Mouse (Mus musculus) 3T3-L1 (cell line): Measurements from ENCODE around the gene Il4i1.
A peak's percentile ranks its signal among the peaks of the same experiment; 100 is the strongest.
"Not testable (repeated sequence)": the region's sequence is repeated elsewhere in the genome, so short reads cannot be mapped to it uniquely, and the experiment has no call there.

Source experiments
- DNase-seq: peaks from one replicate; pipeline ENCODE4 v3.0.0-alpha.2; 2015; ENCODE audit warnings: low read depth, low spot score

The Il4i1 gene

DNA sequence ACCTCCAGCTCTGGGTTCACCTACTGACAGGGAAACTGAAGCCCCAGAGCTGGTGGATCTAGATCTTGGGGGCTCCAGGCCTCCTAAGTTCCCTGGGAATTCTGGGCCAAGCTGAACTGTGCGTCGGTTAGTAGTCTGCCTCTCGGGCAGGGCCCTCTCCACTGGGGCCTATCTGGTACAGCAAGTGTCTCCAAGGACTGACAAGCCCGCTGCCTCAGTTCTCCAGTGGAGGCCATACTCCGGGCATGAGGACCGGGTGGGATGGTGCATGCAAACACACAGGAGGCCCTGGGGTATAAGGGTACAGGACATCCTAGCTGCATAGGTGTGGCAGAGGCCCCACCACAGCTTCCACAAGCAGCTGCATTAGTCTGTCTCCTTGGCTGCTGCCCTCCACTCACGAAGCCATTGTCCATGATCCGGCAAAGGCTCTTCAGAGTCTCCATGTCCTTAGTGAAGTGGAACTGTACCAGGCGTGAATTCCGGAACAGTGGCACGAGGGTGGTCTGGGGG, 47.9 kb downstream of the Il4i1 start:
- DNase-seq, result no peak

DNA sequence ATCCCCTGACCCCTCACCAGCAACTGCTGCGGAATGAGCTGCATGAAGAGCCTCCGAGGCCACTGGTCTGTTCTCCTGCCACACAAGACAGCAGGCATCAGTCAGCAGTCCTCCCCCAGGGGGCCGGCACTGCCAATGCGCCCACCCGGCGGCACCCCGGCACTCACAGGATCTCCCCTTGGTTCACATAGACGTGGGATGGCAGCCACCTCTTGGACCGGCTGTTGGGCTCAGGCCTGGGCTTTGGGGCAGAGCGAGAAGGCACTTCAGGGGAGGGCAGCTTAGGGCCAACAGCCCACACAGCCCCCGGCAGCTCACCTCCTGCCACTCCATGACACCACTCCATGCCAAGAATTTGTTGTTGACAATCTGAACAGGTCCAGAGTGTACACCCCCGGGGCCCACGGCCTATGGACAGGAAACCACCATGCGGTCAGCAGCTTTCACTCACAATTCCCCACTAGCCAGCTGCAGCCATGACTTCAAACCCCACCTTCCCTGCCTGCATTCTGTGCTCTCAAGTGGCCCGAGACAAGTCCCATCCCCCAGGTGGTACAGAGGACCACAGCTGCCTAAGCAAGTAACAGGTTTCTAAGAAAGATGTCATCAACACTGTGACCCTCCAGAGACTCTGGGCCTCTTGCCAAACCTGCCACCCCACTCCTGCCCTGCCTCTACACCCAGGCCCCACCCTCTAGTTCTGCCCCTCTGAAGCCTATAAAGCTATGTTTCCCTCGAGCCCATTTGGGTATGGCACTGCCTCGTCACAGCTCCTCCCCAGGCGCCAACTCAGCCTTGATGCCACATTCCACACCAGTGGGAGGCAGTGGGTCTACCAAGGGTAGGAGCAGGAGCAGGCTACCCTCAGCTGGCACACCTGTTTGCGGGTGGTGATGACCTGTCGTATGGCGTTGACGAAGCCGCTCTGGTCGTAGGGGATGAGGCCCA, 48.7 kb downstream of the Il4i1 start:
- DNase-seq, result no peak

DNA sequence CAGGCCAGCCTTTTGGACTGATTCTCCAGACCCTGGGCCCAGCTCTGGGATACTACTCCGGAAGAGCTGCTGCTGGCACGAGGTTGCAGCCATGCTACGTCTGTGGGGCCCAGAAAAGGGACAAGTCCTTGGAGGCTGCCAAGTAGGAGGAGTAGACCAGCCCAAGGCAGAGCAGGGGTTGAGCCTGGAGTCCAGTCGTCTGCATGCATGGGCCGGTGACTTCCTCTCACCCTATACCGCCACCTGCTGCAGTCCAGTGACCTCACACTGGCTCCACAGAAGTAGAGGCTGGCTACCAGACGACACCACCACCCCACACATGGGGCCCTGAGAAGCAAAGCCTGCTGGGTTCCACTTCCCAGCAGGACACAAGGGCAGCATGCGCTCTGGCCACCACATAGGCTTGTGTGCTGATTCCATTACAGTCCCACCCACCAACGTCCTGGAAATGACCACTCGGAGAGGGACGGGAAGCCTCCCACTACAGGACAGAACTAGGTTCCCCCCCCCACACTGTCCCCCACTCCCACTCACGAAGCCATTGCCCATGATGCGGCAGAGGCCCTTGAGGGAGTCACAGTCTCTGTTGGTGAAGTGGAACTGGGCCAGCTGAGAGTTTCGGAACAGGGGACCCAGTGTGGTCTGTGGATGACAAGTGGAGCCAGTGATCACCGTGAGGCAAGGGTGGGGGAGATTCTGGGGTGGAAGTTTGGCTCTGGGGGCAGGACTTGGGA, 50.3 kb downstream of the Il4i1 start:
- DNase-seq, result peak; percentile 88

DNA sequence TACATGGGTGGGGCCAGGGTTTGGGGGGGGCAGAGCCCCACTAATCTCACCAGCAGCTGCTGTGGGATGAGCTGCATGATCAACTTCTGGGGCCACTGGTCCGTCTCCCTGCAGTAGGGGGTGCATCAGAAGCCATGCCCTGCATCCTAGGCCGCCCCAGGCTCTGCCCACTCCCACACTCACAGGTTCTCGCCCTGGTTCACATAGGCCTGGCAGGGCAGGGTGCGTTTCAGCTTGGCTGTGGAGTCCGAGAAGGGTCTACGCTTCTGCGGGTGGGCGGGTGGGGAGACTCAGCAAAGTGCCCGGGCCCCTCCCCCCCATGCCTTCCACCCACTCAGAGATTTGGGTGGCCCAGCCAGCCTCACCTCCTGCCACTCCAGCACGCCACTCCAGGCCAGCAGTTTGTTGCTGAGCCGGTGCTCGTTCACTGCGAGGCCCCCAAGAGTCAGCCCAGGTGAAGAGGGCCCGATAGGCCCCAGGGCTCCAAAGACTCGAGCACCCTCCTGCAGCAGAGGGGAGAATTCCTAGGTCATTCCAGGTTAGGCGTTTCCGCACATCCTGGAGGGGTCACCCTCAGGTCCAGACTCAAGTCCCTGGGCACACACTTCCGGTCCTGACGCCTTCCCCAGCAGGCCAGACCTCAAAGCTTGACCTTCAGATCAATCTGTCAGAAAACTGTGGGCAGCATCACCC, 51.0 kb downstream of the Il4i1 start:
- no peak for DNase-seq

DNA sequence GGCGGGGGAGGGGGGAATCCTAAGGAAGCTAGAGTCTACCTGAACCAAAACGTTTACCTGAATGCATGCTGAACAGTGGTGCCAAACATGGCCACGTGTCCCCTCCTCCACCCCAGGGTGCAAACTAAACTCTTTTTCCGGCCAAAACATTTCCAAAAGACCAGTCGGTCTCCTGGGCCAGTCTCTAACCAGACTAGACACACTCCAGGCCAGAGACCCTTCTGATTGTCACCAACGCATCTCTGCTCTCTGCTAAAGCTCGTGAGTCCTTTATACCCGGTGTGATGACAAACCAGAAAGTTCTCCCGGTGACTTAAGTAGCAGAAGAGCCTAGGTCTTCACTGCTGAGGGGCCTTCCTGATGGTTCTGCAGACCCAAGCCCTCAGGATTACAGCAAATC, 51.6 kb downstream of the Il4i1 start:
- no peak for DNase-seq

DNA sequence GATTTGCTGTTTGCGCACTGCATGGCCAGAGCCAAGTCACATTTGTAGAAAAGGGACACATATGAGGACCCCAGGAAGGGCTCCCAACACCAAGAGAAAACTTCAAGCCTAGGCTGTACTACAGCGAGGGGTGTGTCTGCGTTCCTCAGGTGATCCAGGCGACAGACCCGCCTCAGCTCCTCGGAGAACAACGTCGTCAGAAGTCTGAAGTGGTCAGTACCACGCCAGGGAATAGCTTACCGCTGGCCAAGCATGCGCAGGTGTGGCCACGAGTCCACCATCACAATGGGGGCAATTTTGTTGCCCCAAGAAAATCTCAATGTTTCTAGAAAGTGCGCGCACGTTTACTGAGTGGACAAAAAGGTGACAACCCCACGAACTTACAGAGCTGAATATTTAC, 52.3 kb downstream of the Il4i1 start:
- DNase-seq, result peak; percentile 24

DNA sequence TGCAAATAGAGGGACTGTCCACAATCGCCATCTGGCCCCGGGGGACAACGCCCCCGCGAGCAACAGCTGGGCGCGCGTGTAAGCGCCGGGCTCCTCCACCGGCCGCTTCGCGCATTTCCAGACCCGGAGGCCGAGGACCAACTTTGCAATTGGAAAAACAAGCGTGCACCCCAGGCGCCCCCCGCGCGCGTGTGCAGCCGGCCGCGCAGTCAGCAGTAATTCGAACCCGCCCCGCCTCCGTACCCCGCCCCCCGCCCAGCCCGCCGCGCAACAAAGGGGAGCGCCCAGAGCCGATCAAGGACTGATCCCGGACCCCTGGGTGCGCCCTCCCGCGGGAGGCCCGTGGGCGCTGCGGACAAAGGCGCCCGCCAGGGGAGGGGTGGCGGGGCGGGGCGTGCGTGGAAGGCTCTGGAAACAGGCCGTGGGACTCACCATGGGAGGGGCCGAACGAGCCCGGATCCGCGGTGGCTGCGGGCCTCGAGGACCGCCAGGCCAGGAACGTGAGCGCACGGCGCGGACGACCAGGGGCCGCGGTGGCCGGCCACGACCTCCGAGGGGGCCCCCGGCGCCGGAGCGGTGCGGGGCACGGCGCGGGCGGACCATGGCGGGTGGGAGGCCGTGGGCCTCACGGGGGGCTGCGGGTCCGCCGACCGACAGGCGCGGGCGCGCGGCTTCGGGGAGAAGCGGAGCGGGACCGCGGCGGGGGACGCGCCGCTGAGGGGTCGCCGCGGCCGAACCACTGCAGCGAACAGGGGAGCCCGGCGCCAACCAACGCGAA, 52.9 kb downstream of the Il4i1 start:
- DNase-seq, result peak; percentile 43

DNA sequence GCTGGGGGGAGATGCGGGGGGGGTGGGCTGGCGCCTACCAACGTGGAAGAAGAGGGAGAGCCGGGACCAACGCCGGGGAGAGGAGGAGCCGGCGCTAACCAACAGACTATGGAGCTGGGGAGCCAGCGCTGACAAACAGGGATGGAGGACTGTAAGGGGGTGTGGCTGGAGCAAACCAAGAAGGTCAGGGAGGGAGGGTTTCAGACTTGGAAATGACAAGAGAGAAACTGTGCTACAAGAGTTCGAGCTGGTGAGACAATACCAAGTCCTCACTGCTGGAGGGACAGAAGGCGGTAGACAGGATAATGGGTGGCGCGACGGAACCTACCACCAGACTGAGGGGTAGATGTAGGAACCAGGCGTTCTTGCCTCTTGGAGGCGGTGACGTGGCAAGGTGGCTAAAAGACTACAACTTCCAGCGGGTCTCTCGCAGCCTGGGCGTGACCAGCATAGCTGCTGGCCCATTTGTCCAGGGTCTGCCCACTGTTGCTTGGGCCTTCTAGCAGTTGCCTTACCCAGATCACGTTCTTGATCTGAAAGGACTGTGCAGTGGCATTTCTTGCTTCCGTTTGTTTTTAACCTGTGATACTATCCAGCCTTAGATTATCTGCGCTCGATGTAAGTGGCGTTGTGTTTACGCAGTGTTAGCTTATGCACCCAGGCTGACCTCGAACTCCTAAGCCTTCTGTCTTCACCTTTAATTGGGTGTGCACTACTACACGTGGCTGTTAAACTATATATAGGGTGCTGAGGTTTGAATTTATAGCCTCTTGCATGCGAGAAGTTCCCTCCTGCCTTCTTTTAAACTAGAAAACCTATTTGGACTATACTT, 53.7 kb downstream of the Il4i1 start, which contains the start of gene Ptov1:
Gene Ptov1 (minus strand): TSS at position 92 of the 832 bp plus-strand sequence.
- DNase-seq, result peak; percentile 97

DNA sequence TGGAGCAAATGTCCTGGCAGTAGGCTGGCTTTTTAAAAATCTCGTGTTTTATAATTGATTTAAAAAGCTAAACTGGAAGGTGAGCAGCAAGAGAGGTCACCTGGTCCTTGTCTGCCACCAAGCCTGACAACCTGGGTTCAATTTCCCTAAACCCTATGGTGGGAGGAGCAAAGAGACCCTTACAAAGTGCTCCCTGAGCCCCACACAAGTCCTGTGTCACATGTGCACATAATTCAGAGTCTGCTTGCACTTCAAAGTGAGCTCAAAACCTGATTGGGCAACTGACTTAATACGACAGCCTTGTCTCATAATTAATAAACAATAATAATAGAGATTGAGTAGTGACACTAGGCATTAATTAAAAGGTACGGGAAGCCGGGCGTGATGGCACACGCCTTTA, 54.4 kb downstream of the Il4i1 start:
- no peak for DNase-seq

DNA sequence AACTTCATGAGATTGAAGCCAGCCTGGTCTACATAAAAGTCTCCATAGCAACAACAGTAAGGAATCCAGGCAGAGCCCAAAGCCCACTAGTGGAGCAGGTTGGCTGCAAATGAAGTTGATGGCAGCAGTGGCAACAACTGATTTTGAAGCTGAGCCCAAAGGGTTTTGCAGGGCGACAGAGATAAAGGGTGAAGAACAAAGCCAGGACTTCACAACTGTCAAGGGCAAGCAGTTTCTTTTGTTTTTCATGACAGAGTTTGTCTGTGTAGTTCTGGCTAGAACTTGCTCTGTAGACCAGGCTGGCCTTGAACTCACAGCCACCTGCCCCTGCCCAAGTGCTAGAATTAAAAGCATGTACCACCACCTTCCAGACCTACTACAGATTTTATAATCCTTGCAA, 55.0 kb downstream of the Il4i1 start:
- DNase-seq, result no peak

DNA sequence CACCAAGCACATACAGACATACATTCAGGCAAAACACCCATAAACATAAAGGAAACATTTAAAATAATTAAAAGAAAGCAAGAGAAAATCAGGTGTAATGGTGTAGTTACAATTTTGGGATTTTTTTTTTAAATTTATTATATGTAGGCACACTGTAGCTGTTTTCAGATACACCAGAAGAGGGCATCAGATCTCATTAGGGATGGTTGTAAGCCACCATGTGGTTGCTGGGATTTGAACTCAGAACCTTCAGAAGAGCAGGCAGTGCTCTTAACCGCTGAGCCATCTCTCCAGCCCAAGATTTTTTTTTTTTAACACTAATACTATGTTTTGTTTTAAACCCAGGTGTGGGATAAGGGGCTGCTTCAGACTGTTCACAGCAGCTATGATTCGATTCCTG, 55.6 kb downstream of the Il4i1 start:
- not testable (repeated sequence) for DNase-seq

DNA sequence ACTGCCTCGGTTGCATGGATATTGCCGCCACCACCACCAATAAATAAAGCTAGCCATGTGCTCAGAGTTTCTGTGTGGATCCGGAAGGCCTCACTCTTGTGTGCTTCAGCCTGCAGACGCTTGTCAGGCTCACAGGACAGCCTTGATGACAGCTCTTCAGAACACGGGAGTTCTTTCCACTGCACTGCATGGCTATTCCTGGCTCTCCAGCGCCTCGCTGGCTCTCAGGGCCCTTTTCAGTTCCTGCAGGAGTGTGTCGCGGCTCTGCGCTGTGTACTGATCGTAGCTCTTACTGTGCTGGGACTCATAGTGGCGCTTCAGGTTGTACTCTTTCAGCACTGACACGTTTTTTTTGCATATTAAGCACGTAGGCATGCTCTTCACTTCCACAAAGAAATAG, 61.6 kb downstream of the Il4i1 start:
- DNase-seq, result no peak

DNA sequence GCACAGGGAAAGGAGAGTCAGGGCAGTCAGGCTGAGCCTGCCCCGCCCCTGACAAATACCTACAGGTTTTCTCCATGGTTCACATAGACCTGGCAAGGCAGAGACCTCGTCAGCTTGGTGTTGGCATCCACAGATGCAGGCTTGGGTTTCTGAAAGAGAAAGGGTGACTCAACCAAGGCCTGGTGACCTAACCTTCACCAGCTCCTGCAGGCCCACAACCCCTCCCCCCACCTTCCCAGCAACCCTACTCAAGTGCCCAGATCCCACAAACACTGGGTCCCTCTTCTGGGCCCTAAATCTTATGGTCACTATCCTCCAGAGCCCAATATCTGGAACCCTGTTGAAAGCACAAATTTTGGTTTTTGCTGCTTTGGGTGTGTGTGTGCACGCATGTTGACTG, 66.8 kb downstream of the Il4i1 start:
- no peak for DNase-seq

DNA sequence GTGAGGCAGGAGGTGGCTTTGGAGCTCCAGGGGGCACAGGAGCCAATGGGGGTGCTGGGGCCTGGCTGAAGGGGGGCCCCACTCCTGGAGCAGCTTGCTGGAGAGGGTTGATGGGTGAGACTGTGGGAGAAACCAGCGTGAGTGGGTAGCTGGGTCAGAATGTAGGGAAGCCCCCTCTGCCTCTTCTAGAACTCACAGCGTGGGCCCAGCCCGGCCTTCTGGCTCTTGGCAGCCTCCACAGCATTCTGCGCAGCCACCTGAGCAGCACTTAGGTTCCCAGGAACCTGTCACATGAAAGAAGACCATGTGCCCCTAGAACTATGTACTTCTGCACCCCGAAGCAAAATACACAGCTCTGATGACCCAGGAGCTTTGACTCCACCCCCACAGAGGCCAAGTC, 68.5 kb downstream of the Il4i1 start:
- no peak for DNase-seq

DNA sequence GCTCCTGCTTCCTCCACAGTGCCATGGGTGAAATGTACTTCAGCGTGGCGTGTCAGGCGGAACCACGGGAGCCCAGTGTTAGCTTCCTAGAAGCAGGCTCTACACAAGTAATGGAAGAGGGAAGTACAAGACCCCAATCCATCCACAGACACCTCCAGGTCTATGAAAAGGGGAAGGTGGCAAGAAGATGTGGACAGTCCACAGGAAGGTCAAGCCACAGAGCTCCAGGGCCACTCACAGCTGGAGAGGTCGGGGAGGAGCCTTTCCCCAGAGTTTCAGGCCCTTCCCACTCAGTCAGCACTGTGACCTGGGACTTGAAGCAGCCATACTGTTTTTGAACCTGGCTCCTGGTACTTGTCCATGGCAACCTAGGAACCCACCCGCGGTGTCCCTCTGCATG, 70.8 kb downstream of the Il4i1 start:
- no peak for DNase-seq

DNA sequence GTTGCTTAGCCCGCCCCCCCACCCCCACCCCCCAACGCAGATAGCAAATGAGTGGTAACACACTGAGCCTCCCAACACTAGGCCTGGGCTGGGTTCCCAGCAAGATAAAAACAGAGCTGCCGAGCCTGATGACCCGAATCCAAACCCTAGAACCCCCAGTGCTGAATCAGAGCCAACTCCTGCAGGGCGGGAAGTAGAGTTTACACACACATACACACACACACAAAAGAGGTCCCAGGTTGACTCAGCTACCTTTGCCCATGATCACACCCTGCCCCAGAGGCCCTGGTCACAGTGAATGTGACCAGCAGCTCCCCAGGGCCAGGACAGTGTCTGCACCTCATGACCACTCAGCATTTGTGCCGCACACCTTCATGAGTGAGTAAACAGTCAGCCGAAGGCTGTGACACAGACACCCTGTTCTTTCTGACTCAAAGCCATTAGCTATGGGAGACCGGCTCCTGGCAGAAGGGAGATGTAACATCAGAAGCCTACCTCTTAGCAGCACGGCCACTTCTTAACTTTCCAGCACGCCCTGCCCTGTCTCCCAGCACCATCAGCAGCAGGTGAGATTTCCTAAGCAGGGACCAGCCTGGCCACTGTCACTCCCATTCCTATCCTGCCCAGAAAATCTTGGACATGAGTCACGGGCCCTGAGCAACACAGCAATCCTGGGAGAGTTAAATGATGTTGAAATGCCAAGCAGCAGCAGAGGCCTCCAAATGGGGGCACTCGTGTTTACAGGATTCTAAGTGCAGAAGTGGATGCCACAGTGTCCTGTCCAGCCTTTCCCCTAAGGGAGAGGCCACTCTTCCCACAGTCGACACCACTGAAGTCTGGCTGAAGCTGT, 72.3 kb downstream of the Il4i1 start:
- peak; percentile 65 for DNase-seq

DNA sequence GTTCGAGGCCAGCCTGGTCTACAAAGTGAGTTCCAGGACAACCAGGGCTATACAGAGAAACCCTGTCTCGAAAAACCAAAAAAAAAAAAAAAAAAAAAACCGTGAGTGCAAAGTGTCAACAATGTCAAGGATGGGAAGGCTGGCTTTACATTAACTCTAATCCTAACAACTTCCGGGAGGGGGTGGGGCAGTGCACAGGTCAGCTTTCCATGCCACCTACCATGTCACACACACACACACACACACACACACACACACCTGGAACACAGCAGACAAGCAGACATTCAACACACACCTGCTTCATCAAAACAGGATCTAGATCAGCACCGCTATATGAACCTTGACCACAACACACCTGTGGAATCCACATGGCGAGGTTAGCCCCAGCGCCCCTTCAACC, 74.0 kb downstream of the Il4i1 start:
- no peak for DNase-seq
